Mouse (Mus musculus) brain, embryonic 18.5 days (tissue): ENCODE measurements around the gene Tff2.

Experiments used
- DNase-seq: peaks from one replicate; pipeline ENCODE4 v3.0.0-alpha.2; 2012; ENCODE audit warnings: low read depth, low spot score

Gene Tff2

GRCm38 (mm10) chr17:31136291-31136690, 7.8 kb downstream of the Tff2 start:
- DNase-seq = no peak

DNA sequence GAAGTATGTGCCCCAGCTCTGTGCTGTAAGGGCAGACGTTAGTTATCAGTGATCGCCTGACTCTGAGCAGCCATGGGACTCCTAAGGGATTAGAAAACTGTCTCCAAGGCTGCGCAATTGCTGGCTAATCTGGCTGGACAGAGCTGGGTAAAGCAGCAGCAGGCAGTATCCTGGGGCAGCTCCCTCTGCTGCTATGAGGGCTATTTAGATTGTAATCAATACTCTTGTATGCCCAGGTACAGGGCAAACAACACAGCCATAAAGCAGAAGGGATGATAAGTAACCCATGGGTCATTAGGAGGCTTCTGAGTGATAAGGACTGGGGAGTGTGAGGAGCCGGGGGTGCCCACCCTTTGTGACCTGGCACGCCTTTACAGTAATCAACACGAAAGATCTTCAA, 9.2 kb downstream of the Tff2 start:
- no peak for DNase-seq

DNA sequence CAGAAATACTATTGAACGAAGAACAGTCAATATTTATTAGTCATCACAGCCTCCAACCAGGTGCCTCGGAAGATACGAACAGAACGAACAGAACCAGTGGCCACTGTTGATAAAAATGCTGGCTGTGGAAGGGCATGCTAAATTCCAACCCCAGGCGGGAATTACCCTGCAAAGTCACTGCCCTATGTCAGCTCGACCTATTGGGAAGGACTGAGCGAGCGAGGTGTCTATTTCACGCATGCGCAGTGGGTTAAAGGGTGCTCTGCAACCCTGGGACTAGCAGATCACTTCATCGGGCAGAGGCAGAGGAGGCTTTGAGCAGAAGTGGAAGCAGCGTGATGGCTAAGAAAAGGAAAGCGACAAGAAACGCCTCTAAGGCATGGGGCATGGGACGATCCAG, 10.3 kb downstream of the Tff2 start:
- DNase-seq = no peak

GRCm38 (mm10) chr17:31131269-31131821, 12.7 kb downstream of the Tff2 start:
- no peak for DNase-seq

DNA sequence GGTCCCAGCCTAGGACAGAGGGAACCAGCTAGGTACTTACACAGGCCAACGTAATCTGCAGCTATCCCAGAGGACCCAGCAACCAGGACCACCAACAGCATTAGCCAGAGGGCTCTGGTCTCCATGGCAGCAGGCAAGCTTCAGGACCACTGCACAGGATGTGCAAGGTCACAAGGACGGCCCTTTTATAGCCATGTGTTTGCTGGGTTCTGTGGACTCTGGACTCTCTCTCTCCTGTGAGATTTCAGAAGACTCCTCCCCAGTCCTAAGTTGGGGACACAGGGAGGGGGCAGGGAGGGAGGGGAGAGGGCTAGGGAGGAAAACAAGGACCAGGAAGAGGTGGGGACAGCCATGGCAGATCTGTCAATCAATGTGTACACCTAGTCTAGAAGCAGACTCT, 14.6 kb downstream of the Tff2 start, which contains the start of gene Tff3:
Gene Tff3 (minus strand): TSS at position 195 of the 400 bp plus-strand sequence.
- no peak for DNase-seq

DNA sequence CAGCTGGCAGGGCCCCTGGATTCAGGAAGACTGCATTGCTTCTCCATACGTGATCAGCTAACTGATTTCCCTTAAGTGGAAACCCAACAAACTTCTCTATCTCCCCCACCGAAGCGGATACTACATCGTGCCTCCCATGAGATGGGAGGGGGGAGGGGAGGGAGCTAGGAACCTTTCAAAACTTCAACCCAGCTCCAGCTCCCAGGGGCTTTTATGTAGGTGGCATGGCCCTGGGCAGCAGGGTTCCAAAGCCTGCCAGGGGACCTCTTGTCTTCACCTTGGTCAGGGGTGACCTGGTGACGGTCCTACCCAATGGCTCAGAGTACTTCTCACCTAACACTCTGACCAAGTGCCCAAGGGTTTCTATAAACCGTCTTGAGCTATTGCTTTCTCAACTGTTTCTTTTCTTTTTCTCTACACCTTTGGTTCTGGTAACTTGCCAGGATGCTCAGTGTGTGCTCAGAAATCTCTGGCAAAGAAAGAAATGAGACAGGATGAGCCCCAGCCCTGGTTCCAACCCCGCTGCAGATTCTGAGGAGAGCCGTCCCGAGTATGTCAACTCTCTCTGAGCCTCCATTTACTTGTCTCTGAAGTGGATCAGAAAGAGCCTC, 15.3 kb downstream of the Tff2 start:
- no peak for DNase-seq

- DNase-seq = peak; percentile 18
These were observed 18.4 kb downstream of the Tff2 start for GRCm38 (mm10) chr17:31125548-31126266.

- DNase-seq = no peak
These were observed 22.1 kb downstream of the Tff2 start for GRCm38 (mm10) chr17:31121975-31122374.

DNA sequence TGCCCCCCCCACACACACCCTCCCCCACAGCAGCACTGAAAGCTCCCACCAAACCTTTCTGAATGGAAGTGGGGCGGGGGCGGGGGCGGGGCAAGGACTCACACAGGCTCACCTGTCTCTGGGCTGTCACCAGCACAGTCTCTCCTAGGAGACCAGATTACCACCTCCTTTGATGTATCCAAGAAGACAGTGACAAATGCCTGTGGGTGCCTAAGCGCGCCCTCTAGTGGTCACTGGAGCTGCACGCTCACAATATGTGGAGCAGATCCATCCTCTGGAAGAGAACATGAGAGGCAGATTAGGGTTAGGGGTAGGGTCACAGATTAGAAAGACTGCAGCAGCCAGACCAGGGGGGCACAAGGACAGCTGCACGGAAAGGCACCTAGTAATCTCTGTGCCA, 24.7 kb downstream of the Tff2 start:
- peak; percentile 30 for DNase-seq

DNA sequence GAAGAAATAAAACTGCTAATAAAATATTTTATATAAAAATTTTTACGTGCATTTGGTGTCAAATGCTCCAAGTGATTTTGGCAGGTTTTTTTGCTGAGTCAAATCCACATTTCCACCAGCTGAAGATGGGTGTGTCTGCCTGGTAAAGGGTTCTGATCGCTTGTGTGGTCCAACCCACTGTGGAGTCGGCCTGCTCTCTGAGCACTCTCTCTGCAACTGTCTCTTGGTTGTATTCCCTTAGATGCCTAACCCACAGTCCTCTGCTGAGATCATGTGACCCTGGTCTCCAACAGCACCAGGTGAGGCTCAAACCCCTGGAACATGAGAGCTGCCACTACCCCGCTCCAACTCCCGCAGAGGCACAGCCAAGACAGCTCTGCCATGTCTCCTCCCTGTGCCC, 26.1 kb downstream of the Tff2 start:
- no peak for DNase-seq

- no peak for DNase-seq
These were observed 28.0 kb downstream of the Tff2 start for GRCm38 (mm10) chr17:31116063-31116462.

DNA sequence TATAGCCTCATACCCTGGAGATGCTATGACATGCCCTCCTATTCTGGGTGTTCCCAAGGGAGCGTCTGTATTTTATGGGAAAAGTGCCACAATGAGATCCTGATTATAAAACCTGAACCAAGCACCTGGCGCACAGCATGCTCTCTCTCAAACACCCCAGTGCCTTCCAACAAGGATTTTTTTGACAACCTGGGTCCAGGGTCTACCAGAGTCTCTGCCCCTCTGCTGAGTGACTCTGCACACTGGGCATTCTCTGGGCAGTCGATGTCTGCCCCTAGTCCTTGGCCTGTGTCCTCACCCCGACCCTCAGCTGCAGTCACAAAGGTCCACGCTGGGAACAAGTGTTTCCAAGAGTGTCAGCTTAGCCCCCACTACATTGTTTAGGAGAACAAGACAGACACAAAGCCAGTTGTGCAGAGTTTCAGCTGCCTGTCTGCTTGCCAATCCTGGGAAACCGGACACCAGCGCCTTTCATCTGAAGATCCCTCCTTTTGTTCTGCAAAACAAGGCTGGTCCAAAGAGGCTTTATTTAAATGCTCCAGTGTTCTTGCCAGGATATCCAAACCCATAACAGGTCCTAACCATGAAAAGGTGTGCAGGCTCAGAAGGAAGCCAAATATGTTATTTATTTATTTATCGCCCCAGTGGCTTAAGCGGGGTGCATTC, 30.8 kb downstream of the Tff2 start:
- DNase-seq = no peak

DNA sequence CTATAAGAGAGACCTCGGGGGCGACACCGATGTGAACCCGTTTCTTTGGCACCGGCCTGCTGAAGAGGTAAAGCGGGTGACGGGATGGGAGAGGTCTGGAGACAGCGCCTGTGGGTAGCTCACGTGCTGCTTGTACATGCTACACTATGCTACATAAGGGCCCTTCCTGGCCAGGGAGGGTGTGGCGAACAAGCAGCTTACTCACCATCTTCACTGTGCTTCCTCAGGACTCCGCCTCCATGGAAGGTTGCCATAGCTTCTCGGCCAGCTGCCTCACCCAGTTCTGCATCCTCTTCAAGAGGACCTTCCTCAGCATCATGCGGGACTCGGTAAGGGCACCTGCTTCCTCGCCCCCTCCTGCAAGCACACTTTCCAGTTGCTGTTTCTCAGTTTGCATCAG, 35.7 kb downstream of the Tff2 start:
- DNase-seq = no peak

- no peak for DNase-seq
These were observed 40.3 kb downstream of the Tff2 start for GRCm38 (mm10) chr17:31103823-31104222.

GRCm38 (mm10) chr17:31103007-31103570, 41.0 kb downstream of the Tff2 start:
- DNase-seq = no peak

DNA sequence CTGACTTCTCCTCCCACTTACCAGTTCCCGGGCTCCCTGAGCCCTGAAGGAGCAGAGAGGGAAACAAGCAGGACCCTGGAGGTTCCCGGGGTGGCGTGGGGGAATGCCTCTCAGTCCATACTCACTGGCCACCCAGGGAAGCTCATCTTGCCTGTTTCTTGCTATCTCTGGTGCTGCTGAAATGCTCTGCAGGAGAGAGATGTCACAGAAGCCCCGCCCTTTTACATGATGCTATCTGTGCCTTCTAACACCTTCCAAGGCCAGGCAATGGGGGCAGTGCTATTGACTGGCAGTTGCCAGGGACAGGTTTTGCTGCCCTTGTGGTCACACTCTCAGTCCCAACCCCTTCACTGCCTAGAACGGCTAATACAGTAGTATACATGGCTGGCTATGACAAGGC, 45.3 kb downstream of the Tff2 start:
- DNase-seq = no peak

DNA sequence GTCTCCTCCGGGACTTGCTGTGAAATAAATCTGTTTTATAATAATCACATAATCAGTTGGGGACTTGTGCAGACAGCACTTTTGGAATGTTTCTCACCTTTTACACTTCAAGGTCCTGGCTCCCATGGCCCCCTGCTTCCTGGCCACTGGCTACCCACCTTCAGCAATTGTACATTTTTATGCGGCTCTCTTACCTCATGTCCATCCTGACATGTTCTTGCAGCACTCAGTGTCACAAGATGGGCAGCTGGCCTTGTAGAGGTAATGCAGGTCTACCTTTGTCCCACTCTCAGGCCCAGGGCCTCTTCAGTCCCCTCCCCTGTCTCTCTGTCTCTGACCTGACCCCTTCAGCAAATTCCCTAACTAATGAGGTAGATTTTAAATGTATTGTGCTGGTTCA, 47.2 kb downstream of the Tff2 start:
- DNase-seq = no peak

DNA sequence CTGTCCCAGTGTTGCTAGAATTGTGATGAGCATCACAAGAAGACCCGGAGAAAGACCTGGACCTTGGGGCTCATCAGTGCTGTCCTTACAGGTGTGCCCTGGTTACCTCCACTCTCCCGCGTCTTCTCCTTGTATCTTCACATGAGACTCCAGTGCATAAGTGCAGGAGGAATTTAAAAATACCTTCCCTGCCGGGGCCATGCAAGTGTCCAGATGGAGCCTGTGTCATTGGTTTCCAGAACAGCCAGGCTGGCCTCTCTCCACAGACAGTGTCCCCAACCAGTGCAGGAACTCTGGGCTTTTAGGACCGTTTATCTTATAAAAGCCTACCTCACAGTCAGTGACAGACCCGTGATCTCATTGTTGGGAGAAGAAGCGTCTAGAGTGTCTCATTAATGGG, 48.5 kb downstream of the Tff2 start:
- no peak for DNase-seq

GRCm38 (mm10) chr17:31094781-31095180, 49.3 kb downstream of the Tff2 start:
- DNase-seq = no peak
